Mouse (Mus musculus): ENCODE results near the gene Ugcg. TPM values are rescaled to one million over a fixed set of nuclear protein-coding genes. Genes with fewer than 3 reads are reported as not detected.
A peak's percentile ranks its signal among the peaks of the same experiment; 100 is the strongest.

Ugcg gene
- 10 to 100 TPM; 15.4 to 16.2 TPM for total RNA-seq (2021)

GRCm38 (mm10) chr4:59188802-59189545, at the start of gene Ugcg:
Gene Ugcg (plus strand): TSS chr4:59189257.
- intact Hi-C loops (cut with DNase I), result loop anchor here (2.0 to 10.0 kb wide), 3 partner anchors 152 to 386 kb away; partner anchors contain the start of gene Ptbp3
- peak; percentile 79 to 88 for DNase-seq

DNA sequence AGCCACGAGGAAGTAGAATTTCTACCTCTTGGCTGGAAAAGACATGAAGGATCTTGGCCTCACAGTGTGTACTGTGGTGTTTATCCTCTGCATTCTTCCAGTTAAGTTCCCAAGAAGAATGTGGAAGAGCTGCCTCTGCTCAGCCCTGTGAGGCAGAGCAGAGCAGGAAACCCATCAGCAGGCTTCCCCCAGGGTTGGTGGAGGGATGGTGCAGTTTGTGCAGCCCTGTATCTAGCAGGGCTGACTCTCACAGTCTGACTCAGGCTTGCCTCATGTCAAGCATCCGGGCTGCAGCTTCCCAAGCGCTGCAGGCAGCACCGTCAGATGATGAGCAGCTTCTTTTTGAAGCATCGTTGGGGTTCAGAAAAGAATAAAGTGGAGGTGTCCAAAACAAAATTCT, 40.0 kb upstream of the Ugcg start:
- intact Hi-C loops (cut with DNase I), result no loop called here
- no peak for DNase-seq

DNA sequence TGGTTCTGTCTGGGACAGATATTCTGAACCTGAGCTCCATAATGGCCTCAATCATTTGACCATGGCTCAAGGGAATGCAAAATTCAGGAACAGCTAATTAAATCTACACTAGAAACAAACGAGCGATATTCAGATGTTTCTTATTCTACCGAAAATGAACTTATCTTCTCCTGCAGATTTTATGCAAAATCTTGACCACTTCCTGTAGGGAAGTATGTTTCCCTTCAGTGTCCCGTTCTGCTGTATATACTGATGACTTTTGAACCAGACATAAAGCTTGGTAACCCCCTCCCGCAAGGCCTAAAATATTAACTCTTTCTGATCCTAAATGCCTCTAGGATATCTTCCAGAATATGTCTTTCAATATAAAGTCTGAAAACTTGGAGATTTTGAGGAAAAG, 38.1 kb upstream of the Ugcg start:
- DNase-seq, result no peak
- intact Hi-C loops (cut with DNase I), result no loop called here

DNA sequence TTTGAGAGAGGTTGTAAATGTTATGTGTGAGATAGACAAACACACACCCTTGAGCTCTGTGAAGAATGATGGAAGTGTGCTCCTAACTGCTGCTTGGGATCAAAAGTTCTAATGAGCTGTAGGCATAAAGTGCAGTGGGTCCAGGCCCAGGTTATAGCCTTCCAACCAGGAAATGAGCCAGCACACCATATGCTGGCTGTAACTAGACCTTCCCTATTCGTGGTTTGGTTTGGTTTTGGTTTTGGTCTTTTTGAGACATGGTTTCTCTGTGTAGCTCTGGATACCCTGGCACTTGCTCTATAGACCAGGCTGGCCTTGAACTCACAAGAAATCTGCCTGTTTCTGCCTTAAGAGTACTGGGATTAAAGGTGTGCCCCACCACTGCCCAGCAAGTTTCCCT, 37.1 kb upstream of the Ugcg start:
- DNase-seq, result no peak
- intact Hi-C loops (cut with DNase I), result no loop called here

- intact Hi-C loops (cut with DNase I), result no loop called here
- no peak for DNase-seq
These were observed 32.0 kb upstream of the Ugcg start for GRCm38 (mm10) chr4:59156897-59157592.

DNA sequence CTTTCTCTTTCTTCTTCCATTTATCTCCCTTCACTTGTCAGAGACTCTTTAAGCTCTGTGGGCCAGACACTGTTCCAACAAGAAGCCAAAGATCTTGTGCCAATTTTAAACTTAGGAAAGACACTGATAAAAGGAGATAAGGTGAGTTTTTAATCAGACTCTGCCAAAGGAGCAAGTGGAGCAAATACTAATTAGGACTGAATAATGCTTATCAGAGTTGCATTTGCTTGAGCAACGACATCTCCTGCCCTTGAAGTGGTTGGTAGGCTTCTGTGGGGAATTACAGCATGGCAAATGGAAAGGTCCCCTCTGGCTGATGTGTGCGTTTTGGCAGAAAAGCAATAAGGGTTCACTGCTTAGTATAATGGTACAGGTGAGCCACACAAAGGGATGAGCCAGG, 31.4 kb upstream of the Ugcg start:
- intact Hi-C loops (cut with DNase I), result no loop called here
- DNase-seq, result no peak

- intact Hi-C loops (cut with DNase I), result no loop called here
- no peak for DNase-seq
These were observed 28.8 kb upstream of the Ugcg start for GRCm38 (mm10) chr4:59160289-59160688.

DNA sequence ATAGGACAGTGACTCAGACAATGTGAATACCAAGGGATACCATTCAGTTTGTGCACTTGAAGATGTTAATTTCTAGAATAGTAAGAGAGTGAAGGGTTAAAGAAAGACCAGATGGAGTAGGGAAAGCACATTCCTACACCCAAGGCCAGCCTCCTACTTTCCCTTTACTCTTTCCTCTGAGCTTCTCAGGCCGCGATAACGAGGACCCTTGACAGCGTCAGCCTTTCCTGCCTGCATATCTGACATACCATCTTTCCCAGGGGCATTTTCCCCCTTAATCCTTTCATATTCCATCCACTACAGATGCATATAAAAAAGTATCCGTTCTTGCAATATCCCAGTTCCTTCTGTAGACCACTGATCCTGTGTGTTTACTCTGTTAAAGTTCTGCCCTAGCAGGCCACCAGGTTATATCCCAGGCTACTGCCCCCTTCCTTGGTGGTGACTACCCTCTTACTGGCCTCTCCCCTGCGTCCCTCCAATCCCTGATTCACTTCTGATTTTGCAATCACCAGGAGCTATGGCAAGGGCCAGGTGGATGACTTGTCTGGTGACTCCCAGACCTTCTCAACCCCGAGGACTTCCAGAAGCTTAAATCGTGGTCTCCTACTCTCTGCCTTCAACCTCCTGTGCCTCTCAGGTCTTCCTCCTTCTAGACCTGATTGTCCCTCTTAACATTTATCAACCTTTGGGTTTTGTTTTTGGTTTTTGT, 27.9 kb upstream of the Ugcg start:
- intact Hi-C loops (cut with DNase I), result no loop called here
- no peak for DNase-seq

DNA sequence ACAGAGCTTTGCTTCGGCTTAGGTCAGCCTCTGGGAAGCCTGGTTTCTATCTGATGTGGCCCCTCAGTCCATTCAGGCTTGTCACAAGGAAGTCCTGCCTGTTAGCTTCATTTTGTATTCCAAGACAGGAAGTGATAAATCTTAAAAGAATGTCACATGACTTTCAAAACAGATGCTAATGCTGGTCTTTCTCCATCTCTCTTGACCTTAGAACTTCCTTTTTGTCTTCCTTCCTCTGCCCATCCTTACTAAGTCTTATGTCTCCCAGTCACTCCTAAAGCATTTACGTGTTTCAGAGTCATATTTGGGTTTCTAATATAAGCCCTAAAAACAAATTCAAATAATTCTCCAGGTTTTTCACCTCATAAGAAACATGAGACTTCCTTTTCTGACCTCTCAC, 25.0 kb upstream of the Ugcg start:
- intact Hi-C loops (cut with DNase I), result no loop called here
- DNase-seq, result no peak

GRCm38 (mm10) chr4:59167251-59167847, 21.7 kb upstream of the Ugcg start:
- intact Hi-C loops (cut with DNase I), result no loop called here
- DNase-seq, result no peak

DNA sequence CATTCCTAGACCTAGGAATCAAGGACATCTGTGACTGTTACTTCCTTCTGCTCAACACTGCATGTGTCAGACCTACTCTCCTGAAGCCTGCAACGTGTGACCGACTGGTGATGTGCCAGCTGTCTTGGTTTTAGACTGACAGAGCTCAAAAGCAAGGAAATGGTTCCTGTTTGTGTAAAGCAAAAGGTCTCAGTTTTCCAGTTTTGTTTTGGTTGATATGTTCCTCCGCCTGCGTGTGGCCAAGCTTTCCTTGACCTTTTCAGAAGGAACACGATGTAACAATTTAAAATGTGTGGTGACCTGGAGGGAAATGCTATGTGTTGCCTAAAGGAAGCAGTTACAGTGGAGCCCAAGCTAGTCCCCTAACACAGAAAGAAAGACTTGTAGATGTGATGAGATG, 19.1 kb upstream of the Ugcg start:
- intact Hi-C loops (cut with DNase I), result no loop called here
- DNase-seq, result no peak

DNA sequence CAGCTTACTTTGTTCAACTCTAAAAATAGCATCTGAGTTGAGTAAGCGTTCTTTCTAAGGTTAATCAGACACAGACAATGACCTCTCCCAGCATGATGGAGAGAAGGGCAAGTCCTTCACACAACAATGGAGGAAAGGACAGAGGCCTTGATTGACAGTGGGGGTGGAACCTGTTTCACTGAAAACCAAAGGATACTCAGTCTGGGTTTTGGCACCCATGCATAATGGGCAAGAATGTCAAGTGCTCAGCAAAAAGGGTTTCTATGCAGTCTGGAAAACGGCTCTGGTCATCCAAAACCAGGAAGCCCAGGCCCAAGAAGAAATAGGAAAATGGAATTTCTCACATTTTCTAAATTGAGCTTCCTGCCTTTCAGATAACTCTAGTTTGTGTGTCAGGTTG, 16.4 kb upstream of the Ugcg start:
- intact Hi-C loops (cut with DNase I), result no loop called here
- no peak for DNase-seq

- intact Hi-C loops (cut with DNase I), result no loop called here
- DNase-seq, result no peak
These were observed 15.7 kb upstream of the Ugcg start for GRCm38 (mm10) chr4:59173181-59173922.

GRCm38 (mm10) chr4:59175003-59175402, 14.1 kb upstream of the Ugcg start:
- peak in 1 of 2 experiments; percentile 20 for DNase-seq
- intact Hi-C loops (cut with DNase I), result no loop called here

- intact Hi-C loops (cut with DNase I), result no loop called here
- DNase-seq, result no peak
These were observed 13.1 kb upstream of the Ugcg start for GRCm38 (mm10) chr4:59175929-59176328.

GRCm38 (mm10) chr4:59177566-59177965, 11.5 kb upstream of the Ugcg start:
- DNase-seq, result no peak
- intact Hi-C loops (cut with DNase I), result no loop called here

GRCm38 (mm10) chr4:59181320-59182271, 7.5 kb upstream of the Ugcg start:
- DNase-seq, result no peak
- intact Hi-C loops (cut with DNase I), result loop anchor here (10.0 kb wide), 1 partner anchor 393 kb away; no protein-coding TSS in a partner anchor

- intact Hi-C loops (cut with DNase I), result loop anchor here (2.0 to 10.0 kb wide), 3 partner anchors 59 to 389 kb away; no protein-coding TSS in a partner anchor
These were observed 3.4 kb upstream of the Ugcg start for GRCm38 (mm10) chr4:59185671-59186070.

DNA sequence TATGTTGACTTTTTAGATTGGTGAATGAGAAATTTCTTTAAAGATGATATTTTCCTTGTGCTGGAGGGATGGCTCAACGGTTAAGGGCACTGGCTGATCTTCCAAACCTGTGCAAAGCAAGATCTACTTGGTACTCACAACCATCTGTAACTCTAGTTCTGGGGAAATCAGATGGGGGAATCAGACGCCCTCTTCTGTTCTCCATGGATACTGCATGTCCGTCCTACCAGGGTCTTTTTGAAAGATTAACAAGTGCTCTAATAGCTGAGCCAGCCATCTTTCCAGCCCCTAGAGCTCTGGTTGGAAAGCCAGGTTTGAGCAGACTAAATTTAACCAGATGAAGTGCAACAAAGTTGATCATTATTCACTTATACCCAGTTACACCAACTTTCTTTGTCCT, 1.8 kb upstream of the Ugcg start:
- intact Hi-C loops (cut with DNase I), result loop anchor here (2.0 to 10.0 kb wide), 2 partner anchors 90 to 388 kb away; no protein-coding TSS in a partner anchor
- DNase-seq, result peak; percentile 39 to 50

More at GRCm38 (mm10) chr4:59185671-59186070, 3.4 kb upstream of the Ugcg start:
- DNase-seq, result no peak

Data from heart, postnatal 36 days (tissue).